Mouse (Mus musculus): ENCODE results near the gene Morn1. TPM values are rescaled to one million over a fixed set of nuclear protein-coding genes. Genes with fewer than 3 reads are reported as not detected.

The Morn1 gene
- polyA plus RNA-seq, 1 experiment from 2014 or later = 0.88 TPM

DNA sequence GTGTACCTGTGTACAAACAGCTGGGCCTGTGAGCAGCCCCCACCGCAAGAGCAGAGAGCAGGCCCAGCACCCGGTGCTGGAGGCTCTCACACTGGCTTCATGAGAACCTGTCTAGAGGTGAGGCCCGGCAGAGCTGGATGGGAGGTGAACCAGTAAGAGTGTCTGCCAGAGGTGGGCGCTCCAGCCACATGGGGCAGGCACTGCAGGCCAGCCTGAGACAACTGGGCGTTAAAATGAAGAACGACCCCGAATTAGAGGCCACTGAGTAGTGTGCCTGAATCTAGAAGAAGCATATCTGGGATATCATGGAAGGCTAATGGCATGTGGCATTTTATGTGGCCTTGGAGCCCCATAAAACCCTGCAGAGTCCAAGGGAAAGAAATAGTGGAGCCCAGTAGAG, 33.7 kb downstream of the Morn1 start:
- ATAC-seq (ENCODE audit: insufficient read depth) = 0 out of 2 replicates have a peak, but pooled peaks have one; percentile 11
- no peak overlapping the region for H3K9ac ChIP-seq
- WGBS (ENCODE audit: insufficient replicate concordance) = 72% methylated on average over 7 of the region's 7 CpGs

DNA sequence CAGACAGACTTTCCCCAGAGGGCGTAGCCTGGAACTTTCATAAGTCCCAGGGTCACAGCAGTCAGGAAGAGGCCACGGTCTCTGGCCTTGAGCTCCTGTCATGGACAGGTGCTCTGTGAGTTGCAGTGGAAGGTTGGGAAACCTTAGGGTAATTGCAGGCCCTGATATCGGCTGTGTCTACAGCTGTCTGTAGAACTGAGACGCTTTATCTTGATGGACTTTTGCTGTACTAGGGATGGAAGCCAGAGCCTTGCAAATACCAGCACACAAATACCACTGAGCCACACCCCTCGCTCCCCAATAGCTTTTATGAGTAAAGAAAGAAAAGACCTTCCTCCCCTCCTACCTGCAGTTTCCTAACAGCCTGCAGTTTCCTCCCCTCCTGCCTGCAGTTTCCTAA, 34.2 kb downstream of the Morn1 start:
- H3K27me3 ChIP-seq = no peaks in the 10 kb centered on the region
- no peaks in the 10 kb centered on the region for H3K36me3 ChIP-seq (replicated peaks)
- H3K9ac ChIP-seq = no peak overlapping the region
- no peak overlapping the region for H3K4me3 ChIP-seq (replicated peaks)
- H3K9me3 ChIP-seq (replicated peaks) = no peaks in the 10 kb centered on the region
- 34% methylated on average over 5 of the region's 5 CpGs for whole genome bisulfite sequencing (ENCODE audit: insufficient replicate concordance)
- H3K27ac ChIP-seq (replicated peaks) = peak overlapping the region; percentile 75
- peak; percentile 71 for ATAC-seq (ENCODE audit: insufficient read depth)
- no peak overlapping the region for H3K4me2 ChIP-seq
- peaks cover 80% of the 10 kb centered on the region for H3K4me1 ChIP-seq (replicated peaks)

More for the DNA sequence above, 33.7 kb downstream of the Morn1 start:
- Histone ChIP-seq H3K36me3 (replicated peaks) (no peaks in the 10 kb centered on the region), H3K4me2 (no peak overlapping the region), H3K4me3 (replicated peaks) (no peak overlapping the region), H3K9me3 (replicated peaks) (no peaks in the 10 kb centered on the region), H3K27me3 (no peaks in the 10 kb centered on the region), H3K4me1 (replicated peaks) (peaks cover 74% of the 10 kb centered on the region), H3K27ac (replicated peaks) (peak overlapping the region; percentile 75)

DNA sequence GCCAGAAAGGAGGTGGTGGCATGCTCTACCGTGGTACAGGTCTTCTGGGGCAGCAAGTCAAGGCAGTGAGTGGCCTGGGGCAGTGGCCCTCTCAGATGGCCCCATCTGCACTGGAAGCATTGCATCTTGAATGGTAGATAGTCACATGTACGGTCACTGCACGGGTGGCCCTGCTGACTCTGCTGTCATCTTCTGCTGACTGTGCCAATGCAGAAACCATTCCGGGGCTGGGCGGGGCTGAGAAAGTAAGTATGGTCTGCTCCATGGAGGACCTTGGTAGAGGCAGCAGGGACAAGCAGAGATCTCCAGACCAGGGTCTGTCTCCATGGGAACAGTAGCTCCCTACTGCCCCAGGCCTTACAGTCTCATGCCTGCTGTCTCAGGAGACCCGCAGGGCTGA, 34.8 kb downstream of the Morn1 start:
- Histone ChIP-seq H3K4me2 (no peak overlapping the region), H3K4me1 (replicated peaks) (peaks cover 79% of the 10 kb centered on the region), H3K4me3 (replicated peaks) (no peak overlapping the region), H3K27me3 (no peaks in the 10 kb centered on the region), H3K36me3 (replicated peaks) (no peaks in the 10 kb centered on the region), H3K27ac (replicated peaks) (peak overlapping the region; percentile 75), H3K9me3 (replicated peaks) (no peaks in the 10 kb centered on the region), H3K9ac (no peak overlapping the region)
- no peak for ATAC-seq (ENCODE audit: insufficient read depth)
- WGBS (ENCODE audit: insufficient replicate concordance) = 78% methylated on average over 6 of the region's 6 CpGs

DNA sequence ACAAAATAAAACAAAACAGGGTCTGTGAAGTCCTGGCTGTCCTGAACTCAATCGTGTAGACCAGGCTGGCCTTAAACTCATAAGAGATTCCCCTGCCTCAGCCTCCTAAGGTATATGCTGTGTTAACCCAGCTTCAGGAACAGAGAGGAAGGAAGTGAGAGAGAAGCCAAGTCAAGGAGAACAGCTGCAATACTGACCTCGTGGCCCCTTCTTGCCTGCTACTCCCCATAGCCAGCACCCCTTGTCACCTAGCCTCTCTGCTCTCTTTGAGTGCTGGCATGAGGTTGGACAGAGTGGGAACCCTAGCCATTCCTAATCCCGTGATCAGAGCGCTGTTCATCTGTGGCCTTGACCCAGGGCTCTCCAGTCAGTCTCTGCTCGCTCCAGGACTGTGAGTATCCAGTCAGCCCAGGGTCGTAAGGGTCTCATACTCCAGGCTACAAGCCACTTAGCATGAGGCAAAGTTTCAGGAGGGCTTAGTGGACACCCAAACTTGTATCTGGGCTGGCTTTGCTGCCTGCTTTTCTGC, 35.6 kb downstream of the Morn1 start:
- Histone ChIP-seq H3K4me3 (replicated peaks) (no peak overlapping the region), H3K9me3 (replicated peaks) (no peaks in the 10 kb centered on the region), H3K36me3 (replicated peaks) (no peaks in the 10 kb centered on the region), H3K9ac (no peak overlapping the region), H3K4me1 (replicated peaks) (peaks cover 71% of the 10 kb centered on the region), H3K27ac (replicated peaks) (0 out of 2 replicates have a peak overlapping the region, but pooled peaks have one; percentile 75), H3K27me3 (no peaks in the 10 kb centered on the region), H3K4me2 (no peak overlapping the region)
- no peak for ATAC-seq (ENCODE audit: insufficient read depth)
- WGBS (ENCODE audit: insufficient replicate concordance) = 60% methylated on average over 6 of the region's 6 CpGs

DNA sequence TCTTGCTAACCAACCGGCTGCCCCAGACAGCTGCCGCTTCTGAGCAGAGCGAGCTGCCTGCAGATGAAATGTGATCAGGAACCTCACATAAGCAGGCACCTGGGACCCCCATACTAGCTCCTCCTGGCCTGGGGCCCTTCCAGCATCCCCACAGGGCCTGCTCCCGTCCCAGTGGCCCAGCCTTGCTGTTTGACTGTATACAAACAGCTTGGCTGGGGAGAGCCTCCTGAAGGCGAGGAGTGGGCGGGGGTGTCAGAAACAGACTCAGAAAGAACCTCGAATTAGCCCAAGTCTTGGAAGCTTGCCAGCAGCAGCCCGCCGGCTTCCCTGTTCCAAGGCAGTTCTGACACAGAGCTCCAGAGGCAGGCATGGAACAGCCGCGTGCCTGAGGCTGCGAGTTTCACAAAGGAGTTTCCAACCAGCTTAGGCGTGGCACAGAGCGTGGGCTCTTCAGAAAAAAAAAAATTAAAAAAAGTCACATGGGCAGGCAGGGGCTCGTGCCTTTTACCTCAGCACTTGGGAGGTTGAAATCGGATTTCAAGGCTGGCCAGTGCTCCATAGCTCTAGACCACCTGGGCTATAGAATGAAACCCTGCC, 36.2 kb downstream of the Morn1 start:
- Histone ChIP-seq H3K4me2 (no peak overlapping the region), H3K9me3 (replicated peaks) (no peaks in the 10 kb centered on the region), H3K36me3 (replicated peaks) (no peaks in the 10 kb centered on the region), H3K27me3 (no peaks in the 10 kb centered on the region), H3K9ac (no peak overlapping the region), H3K4me3 (replicated peaks) (no peak overlapping the region), H3K27ac (replicated peaks) (0 out of 2 replicates have a peak overlapping the region, but pooled peaks have one; percentile 75), H3K4me1 (replicated peaks) (peaks cover 66% of the 10 kb centered on the region)
- ATAC-seq (ENCODE audit: insufficient read depth) = no peak
- WGBS (ENCODE audit: insufficient replicate concordance) = 54% methylated on average over 16 of the region's 16 CpGs

DNA sequence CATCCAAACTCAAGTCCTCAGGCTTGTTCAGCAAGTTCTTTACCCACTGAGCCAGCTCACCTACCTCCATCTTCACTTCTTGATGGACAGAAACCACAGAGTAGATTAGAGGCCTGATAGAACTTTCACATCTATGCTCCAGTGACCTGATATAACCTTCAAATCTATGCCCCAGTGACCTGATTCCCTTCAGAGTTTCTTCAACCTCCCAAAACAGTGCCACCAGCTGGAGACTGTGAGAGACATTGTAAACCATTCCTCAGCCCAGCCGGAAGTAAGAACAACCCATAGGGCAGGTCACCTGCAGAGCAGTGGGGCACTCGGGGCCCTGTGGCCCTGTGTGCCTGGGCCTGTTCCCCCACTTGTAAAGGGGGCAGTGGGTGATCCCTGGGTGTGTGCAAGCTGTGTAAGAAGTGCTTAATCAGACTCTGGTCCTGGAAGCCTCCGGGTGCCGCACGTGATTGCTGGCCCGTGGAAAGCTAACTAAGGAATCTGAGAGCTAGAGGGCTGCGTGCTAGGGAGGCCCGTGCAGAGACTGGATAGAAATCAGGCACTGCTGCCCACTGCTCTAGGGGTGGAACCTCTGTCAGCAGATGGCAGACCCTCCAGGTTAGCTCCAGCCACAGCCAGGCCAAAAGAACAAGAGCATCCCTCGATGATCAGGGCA, 37.6 kb downstream of the Morn1 start:
- Histone ChIP-seq H3K4me3 (replicated peaks) (no peak overlapping the region), H3K9ac (no peak overlapping the region), H3K9me3 (replicated peaks) (no peaks in the 10 kb centered on the region), H3K36me3 (replicated peaks) (no peaks in the 10 kb centered on the region), H3K4me2 (no peak overlapping the region), H3K27me3 (no peaks in the 10 kb centered on the region), H3K27ac (replicated peaks) (no peak overlapping the region), H3K4me1 (replicated peaks) (peaks cover 57% of the 10 kb centered on the region)
- no peak for ATAC-seq (ENCODE audit: insufficient read depth)
- WGBS (ENCODE audit: insufficient replicate concordance) = 81% methylated on average over 9 of the region's 9 CpGs

DNA sequence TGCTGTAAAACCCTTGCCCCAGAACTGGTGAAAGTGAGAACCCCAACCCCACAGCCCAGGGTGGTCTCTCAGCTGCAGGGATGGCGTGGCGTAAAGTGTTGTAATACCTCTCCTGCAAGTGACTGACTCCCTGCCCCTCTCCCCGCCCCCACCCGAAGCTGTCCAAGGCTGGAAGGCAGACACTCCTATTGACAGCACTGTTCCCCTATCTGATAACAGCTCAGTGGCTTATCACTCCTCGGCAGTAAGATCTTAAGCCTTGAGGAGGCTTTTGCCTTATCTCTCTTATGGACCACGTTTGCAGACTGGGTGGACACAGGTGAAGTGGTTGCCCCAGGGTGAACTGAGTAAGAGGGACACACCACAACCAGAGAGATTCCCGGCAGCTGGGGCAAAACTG, 38.9 kb downstream of the Morn1 start:
- H3K9me3 ChIP-seq (replicated peaks) = no peaks in the 10 kb centered on the region
- H3K4me3 ChIP-seq (replicated peaks) = no peak overlapping the region
- H3K27ac ChIP-seq (replicated peaks) = no peak overlapping the region
- peaks cover 49% of the 10 kb centered on the region for H3K4me1 ChIP-seq (replicated peaks)
- ATAC-seq (ENCODE audit: insufficient read depth) = peak; percentile 24; the same call in 1 of the 2 replicates
- no peak overlapping the region for H3K9ac ChIP-seq
- H3K27me3 ChIP-seq = no peaks in the 10 kb centered on the region
- no peak overlapping the region for H3K4me2 ChIP-seq
- H3K36me3 ChIP-seq (replicated peaks) = no peaks in the 10 kb centered on the region
- WGBS (ENCODE audit: insufficient replicate concordance) = 16% methylated on average over 7 of the region's 7 CpGs

DNA sequence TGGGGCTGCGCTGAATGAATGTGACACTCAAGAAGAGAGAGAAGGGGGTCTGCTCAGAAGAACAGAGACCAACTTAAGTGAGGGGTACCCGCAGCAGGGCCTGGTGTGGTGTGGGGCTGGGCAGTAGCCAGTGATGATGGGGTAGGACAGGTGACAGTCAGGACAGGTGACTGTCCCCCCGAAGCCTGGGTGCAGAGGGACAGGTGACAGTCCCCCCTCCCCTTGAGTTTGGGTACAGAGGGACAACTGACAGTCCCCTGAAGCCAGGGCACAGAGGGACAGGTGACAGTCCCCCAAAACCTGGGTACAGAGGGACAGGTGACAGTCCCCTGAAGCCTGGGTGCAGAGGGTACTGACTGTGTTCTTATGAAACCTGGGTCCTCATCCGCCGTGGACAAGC, 39.8 kb downstream of the Morn1 start:
- peaks cover 41% of the 10 kb centered on the region for H3K4me1 ChIP-seq (replicated peaks)
- ATAC-seq (ENCODE audit: insufficient read depth) = no peak
- H3K36me3 ChIP-seq (replicated peaks) = no peaks in the 10 kb centered on the region
- H3K4me3 ChIP-seq (replicated peaks) = no peak overlapping the region
- no peak overlapping the region for H3K9ac ChIP-seq
- 63% methylated on average over 5 of the region's 5 CpGs for WGBS (ENCODE audit: insufficient replicate concordance)
- H3K9me3 ChIP-seq (replicated peaks) = no peaks in the 10 kb centered on the region
- H3K27ac ChIP-seq (replicated peaks) = no peak overlapping the region
- no peaks in the 10 kb centered on the region for H3K27me3 ChIP-seq
- H3K4me2 ChIP-seq = no peak overlapping the region

DNA sequence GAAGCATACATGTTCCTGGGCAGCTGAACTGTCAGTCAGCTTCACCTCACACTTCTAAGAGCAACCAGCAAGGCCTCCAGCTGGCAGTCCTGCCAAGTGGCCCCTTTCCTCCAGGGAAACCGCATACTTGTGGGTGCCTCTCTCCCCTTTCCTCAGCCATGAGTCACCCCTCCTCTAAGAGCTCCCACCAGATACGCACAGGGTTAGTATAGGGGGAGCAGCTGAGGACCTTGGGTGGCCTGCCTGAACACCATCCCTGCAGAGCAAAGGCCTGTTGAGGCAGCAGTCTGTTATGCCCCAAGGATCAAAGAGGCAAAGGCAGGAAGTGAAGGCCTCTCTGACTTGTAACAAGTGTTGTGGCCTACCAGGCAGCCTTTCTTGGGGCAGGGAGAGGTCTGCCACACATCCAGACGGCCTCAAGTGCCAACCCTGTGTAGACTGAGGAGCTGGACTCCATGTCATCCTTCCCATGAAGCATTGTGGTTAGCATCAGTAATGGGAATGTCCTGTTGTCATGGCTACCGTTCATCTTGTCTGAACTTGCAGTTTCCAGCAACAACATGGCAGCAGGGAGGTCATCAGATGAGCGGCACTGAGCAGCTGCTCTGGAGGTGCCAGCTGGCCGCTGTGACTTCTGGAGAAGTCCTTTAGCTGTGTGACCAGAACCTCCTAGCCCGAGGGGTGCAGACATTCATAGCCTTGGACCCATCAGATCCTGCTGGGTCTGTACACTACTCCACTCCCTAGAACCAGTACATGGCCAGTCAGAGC, 40.4 kb downstream of the Morn1 start:
- H3K4me1 ChIP-seq (replicated peaks) = peaks cover 35% of the 10 kb centered on the region
- no peak overlapping the region for H3K9ac ChIP-seq
- no peak overlapping the region for H3K4me2 ChIP-seq
- no peaks in the 10 kb centered on the region for H3K36me3 ChIP-seq (replicated peaks)
- no peak for ATAC-seq (ENCODE audit: insufficient read depth)
- no peak overlapping the region for H3K4me3 ChIP-seq (replicated peaks)
- WGBS (ENCODE audit: insufficient replicate concordance) = 60% methylated on average over 7 of the region's 7 CpGs
- H3K27me3 ChIP-seq = no peaks in the 10 kb centered on the region
- no peaks in the 10 kb centered on the region for H3K9me3 ChIP-seq (replicated peaks)
- no peak overlapping the region for H3K27ac ChIP-seq (replicated peaks)

DNA sequence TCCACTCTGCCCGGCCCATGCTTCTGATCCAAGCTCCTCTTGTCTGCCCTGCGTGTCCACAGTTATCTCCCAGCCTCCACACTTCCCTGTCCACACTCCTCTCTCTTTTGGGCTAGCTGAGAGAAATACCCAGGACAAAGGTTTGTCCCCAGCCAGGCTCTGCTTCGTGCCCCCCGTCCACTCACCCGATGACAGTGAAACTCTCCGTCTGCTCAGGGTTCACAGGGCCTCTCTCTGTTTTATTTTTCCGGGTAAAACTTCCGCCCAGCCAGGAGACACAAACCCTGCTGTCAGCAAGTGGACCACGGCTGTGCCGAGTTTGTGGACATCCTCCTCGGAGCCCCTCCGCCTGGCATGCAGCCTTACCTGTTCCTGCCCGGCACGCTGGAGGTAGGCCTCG, 42.0 kb downstream of the Morn1 start:
- H3K4me1 ChIP-seq (replicated peaks) = peaks cover 19% of the 10 kb centered on the region
- H3K27ac ChIP-seq (replicated peaks) = no peak overlapping the region
- no peak overlapping the region for H3K4me2 ChIP-seq
- no peaks in the 10 kb centered on the region for H3K36me3 ChIP-seq (replicated peaks)
- no peak for ATAC-seq (ENCODE audit: insufficient read depth)
- no peak overlapping the region for H3K4me3 ChIP-seq (replicated peaks)
- H3K27me3 ChIP-seq = no peaks in the 10 kb centered on the region
- no peaks in the 10 kb centered on the region for H3K9me3 ChIP-seq (replicated peaks)
- H3K9ac ChIP-seq = no peak overlapping the region
- WGBS (ENCODE audit: insufficient replicate concordance) = 81% methylated on average over 15 of the region's 15 CpGs

Measured in liver, embryonic 15.5 days (tissue).